Mouse (Mus musculus) heart, postnatal 25 days (tissue): ENCODE measurements around the gene Atraid. TPM values are rescaled to one million over a fixed set of nuclear protein-coding genes. Genes with fewer than 3 reads are reported as not detected.
"Not testable (repeated sequence)": the region's sequence is repeated elsewhere in the genome, so short reads cannot be mapped to it uniquely, and the experiment has no call there.

Experiments used
- DNase-seq: peaks from one replicate; pipeline ENCODE4 v3.0.0; 2022; ENCODE audit warnings: low spot score
- intact Hi-C: fragments of 180-260 bp; cut with DNase I; formaldehyde crosslinking; loops from one replicate; pipeline ENCODE4 v1.15.1; 2025
- total RNA-seq, 2 experiments: library from RNA; stranded (reverse); gene quantifications; 2 replicates each; pipeline ENCODE4 v1.2.3; 2021

Atraid gene
- total RNA-seq, 2 experiments from 2014 or later: 44.1 to 47.0 TPM

GRCm38 (mm10) chr5:31048763-31049641, 890 bp downstream of the Atraid start, which contains the start of gene Slc5a6:
Gene Slc5a6 (minus strand): TSS chr5:31048924.
- DNase-seq: no peak
- intact Hi-C loops: loop anchor here (1.0 kb wide), 1 partner anchor 89 kb away; the partner anchor contains the start of gene Preb

GRCm38 (mm10) chr5:31050427-31050826, 2.3 kb downstream of the Atraid start:
- intact Hi-C loops: no loop called here

GRCm38 (mm10) chr5:31053728-31054127, 5.6 kb downstream of the Atraid start:
- not testable (repeated sequence) for DNase-seq
- intact Hi-C loops: loop anchor here (2.0 kb wide), 1 partner anchor 57 kb away; no protein-coding TSS in a partner anchor

More at GRCm38 (mm10) chr5:31050427-31050826, 2.3 kb downstream of the Atraid start:
- DNase-seq: no peak

GRCm38 (mm10) chr5:31054261-31055215, 6.4 kb downstream of the Atraid start, which contains the start of gene Cad:
Gene Cad (plus strand): TSS chr5:31054780.
- intact Hi-C loops: loop anchor here (2.0 kb wide), 1 partner anchor 56 kb away; no protein-coding TSS in a partner anchor
- peak; percentile 89 for DNase-seq

- no peak for DNase-seq
- intact Hi-C loops: loop anchor here (2.0 kb wide), 1 partner anchor 55 kb away; no protein-coding TSS in a partner anchor
Observed at GRCm38 (mm10) chr5:31055216-31056140, 7.4 kb downstream of the Atraid start.

GRCm38 (mm10) chr5:31069810-31070209, 21.7 kb downstream of the Atraid start:
- intact Hi-C loops: no loop called here
- no peak for DNase-seq

- no peak for DNase-seq
- intact Hi-C loops: no loop called here
Observed at GRCm38 (mm10) chr5:31071059-31071458, 22.9 kb downstream of the Atraid start.

GRCm38 (mm10) chr5:31071821-31072220, 23.7 kb downstream of the Atraid start:
- DNase-seq: no peak
- intact Hi-C loops: no loop called here

GRCm38 (mm10) chr5:31073176-31073575, 25.1 kb downstream of the Atraid start:
- no peak for DNase-seq
- intact Hi-C loops: no loop called here

GRCm38 (mm10) chr5:31076346-31076745, 28.2 kb downstream of the Atraid start:
- no peak for DNase-seq
- intact Hi-C loops: no loop called here

GRCm38 (mm10) chr5:31080059-31080794, 32.1 kb downstream of the Atraid start:
- intact Hi-C loops: no loop called here
- DNase-seq: no peak

- intact Hi-C loops: no loop called here
Observed at GRCm38 (mm10) chr5:31080795-31081164, 32.7 kb downstream of the Atraid start.

GRCm38 (mm10) chr5:31081386-31081785, 33.3 kb downstream of the Atraid start:
- no peak for DNase-seq
- intact Hi-C loops: no loop called here

More at GRCm38 (mm10) chr5:31080795-31081164, 32.7 kb downstream of the Atraid start:
- DNase-seq: no peak

- intact Hi-C loops: no loop called here
Observed at GRCm38 (mm10) chr5:31082355-31082754, 34.2 kb downstream of the Atraid start.

GRCm38 (mm10) chr5:31082935-31083625, 35.0 kb downstream of the Atraid start:
- peak; percentile 31 for DNase-seq
- intact Hi-C loops: no loop called here

More at GRCm38 (mm10) chr5:31082355-31082754, 34.2 kb downstream of the Atraid start:
- DNase-seq: no peak

GRCm38 (mm10) chr5:31083949-31084348, 35.8 kb downstream of the Atraid start:
- intact Hi-C loops: no loop called here
- no peak for DNase-seq

- DNase-seq: no peak
Observed at GRCm38 (mm10) chr5:31086606-31087005, 38.5 kb downstream of the Atraid start.

GRCm38 (mm10) chr5:31087131-31087530, 39.0 kb downstream of the Atraid start:
- DNase-seq: no peak
- intact Hi-C loops: no loop called here

More at GRCm38 (mm10) chr5:31086606-31087005, 38.5 kb downstream of the Atraid start:
- intact Hi-C loops: no loop called here
